In genomic region chr10:97801448-97802265, GRCm38 (mm10) we compare ENCODE assay signal across 9 mouse cellular contexts.
DNase-seq lines count a peak whose midpoint lies in the region; ATAC-seq and TF ChIP-seq lines count a peak whose summit lies in the region.
"Had no signal": no experiment of that assay in that cellular context is flagged by ENCODE, and none has a peak within 500 bp of the region (broad histone marks: within the 10 kb centered on the region; RNA-seq: fewer than 3 reads in every experiment).

No protein-coding gene starts in this region.

- peak; percentile 61; the same call in 1 of the 2 replicates for ATAC-seq in neural tube, embryonic 11.5 days (ENCODE audit: insufficient read depth, low FRiP score, low TSS enrichment)
- ATAC-seq in hindbrain, postnatal 0 days, result no peak; the same call in 1 of the 2 replicates

- H3K9ac ChIP-seq in neural tube, embryonic 11.5 days (ENCODE audit: low read length), result no peak overlapping the region
- no peak overlapping the region for H3K9ac ChIP-seq in hindbrain, postnatal 0 days (replicated peaks; ENCODE audit: low read length)

- 55% methylated on average over 9 of the region's 9 CpGs for WGBS in neural tube, embryonic 11.5 days
- WGBS in hindbrain, postnatal 0 days, result 30% methylated on average over 9 of the region's 9 CpGs

- 0 out of 2 replicates have a peak, but pooled peaks cover 2% of the 10 kb centered on the region for H3K4me1 ChIP-seq in neural tube, embryonic 11.5 days (ENCODE audit: control insufficient read depth, insufficient read depth, low read length)
- H3K4me1 ChIP-seq in hindbrain, postnatal 0 days (ENCODE audit: insufficient read depth, low read length), result no peaks in the 10 kb centered on the region

- no peaks in the 10 kb centered on the region for H3K27me3 ChIP-seq in neural tube, embryonic 11.5 days (ENCODE audit: control insufficient read depth, insufficient read depth, low read length)
- no peaks in the 10 kb centered on the region for H3K27me3 ChIP-seq in hindbrain, postnatal 0 days (ENCODE audit: insufficient read depth, low read length)

- H3K4me2 ChIP-seq in neural tube, embryonic 11.5 days (ENCODE audit: low read depth), result no peak overlapping the region
- H3K4me2 ChIP-seq in hindbrain, postnatal 0 days (ENCODE audit: low read depth, low read length), result no peak overlapping the region

- H3K9me3 ChIP-seq in neural tube, embryonic 11.5 days (ENCODE audit: control insufficient read depth, low read length), result no peaks in the 10 kb centered on the region
- no peaks in the 10 kb centered on the region for H3K9me3 ChIP-seq in hindbrain, postnatal 0 days (ENCODE audit: low read length)

- no peaks in the 10 kb centered on the region for H3K36me3 ChIP-seq in neural tube, embryonic 11.5 days (ENCODE audit: control insufficient read depth, insufficient read depth, low read length)
- no peaks in the 10 kb centered on the region for H3K36me3 ChIP-seq in hindbrain, postnatal 0 days (ENCODE audit: insufficient read depth, low read length)

- H3K27ac ChIP-seq in neural tube, embryonic 11.5 days (ENCODE audit: low read depth, low read length), result no peak overlapping the region
- H3K27ac ChIP-seq in hindbrain, postnatal 0 days, result no peak overlapping the region
- H3K27ac ChIP-seq: macrophage had no signal

- DNase-seq in gastrocnemius, postnatal 25 days, result peak; percentile 4
- DNase-seq in gastrocnemius, adult 18-20 months (ENCODE audit: low spot score), result no peak
- DNase-seq in neural tube, embryonic 11.5 days (ENCODE audit: low spot score), result peak; percentile 11
- DNase-seq in neural tube, embryonic 10.5 days (ENCODE audit: extremely low spot score, low spot score), result no peak
- DNase-seq in hindbrain, postnatal 0 days (ENCODE audit: low spot score), result peak; percentile 8
- DNase-seq in right cerebral cortex, adult 2 months (ENCODE audit: low spot score in 2 of 2), result peak; percentile 29 to 41
- DNase-seq in c-Kit-positive CD71-positive TER-119-positive erythroid progenitor cells, embryonic 14.5 days (ENCODE audit: low spot score), result no peak
- no peak for DNase-seq in heart, adult 8-10 months (ENCODE audit: low spot score)

- no peak overlapping the region for H3K4me3 ChIP-seq in neural tube, embryonic 11.5 days (ENCODE audit: low read depth, low read length)
- no peak overlapping the region for H3K4me3 ChIP-seq in hindbrain, postnatal 0 days (ENCODE audit: low read length)

- no peak for TF ChIP-seq CTCF in hindbrain, postnatal 0 days (IDR thresholded peaks at IDR 0.05; ENCODE audit: low read depth)

Comparison
In these comparisons a context has a peak if more than half of its experiments do, and no peak if none do; other contexts are left out.
1. DNase-seq: peak in gastrocnemius, postnatal 25 days (single experiment), neural tube, embryonic 11.5 days (single experiment), hindbrain, postnatal 0 days (single experiment) and right cerebral cortex, adult 2 months (2 of 2); none in gastrocnemius, adult 18-20 months (single experiment), neural tube, embryonic 10.5 days (single experiment), c-Kit-positive CD71-positive TER-119-positive erythroid progenitor cells, embryonic 14.5 days (single experiment) and heart, adult 8-10 months (single experiment).